Mouse (Mus musculus): ENCODE results near the gene Rps6kb1. TPM values are rescaled to one million over a fixed set of nuclear protein-coding genes. Genes with fewer than 3 reads are reported as not detected.

Rps6kb1 gene
- total and polyA plus RNA-seq, 3 experiments, result 45.2 to 110 (median 76.9) TPM

GRCm38 (mm10) chr11:86519751-86520150 is 24.9 kb downstream of the Rps6kb1 start:
- TF ChIP-seq IRF4 (IDR thresholded peaks at IDR 0.05; ENCODE audit: low read depth, low read length) (peak; percentile 90), MAX (IDR thresholded peaks at IDR 0.05; ENCODE audit: low read length) (no peak), E2F4 (IDR thresholded peaks at IDR 0.05; ENCODE audit: insufficient replicate concordance, low read depth, low read length) (no peak), EP300 (IDR thresholded peaks at IDR 0.05; ENCODE audit: low read length) (peak; percentile 88)
- DNase-seq (ENCODE audit: extremely low read depth), result peak; percentile 40

GRCm38 (mm10) chr11:86517229-86517628 is 27.4 kb downstream of the Rps6kb1 start:
- no peak for TF ChIP-seq PAX5 (IDR thresholded peaks at IDR 0.05; ENCODE audit: low read length)
- no peak for TF ChIP-seq SMC3 (IDR thresholded peaks at IDR 0.05; ENCODE audit: low read depth, low read length)
- TF ChIP-seq RCOR1 (conservative IDR thresholded peaks at IDR 0.05; ENCODE audit: low read depth, low read length), result no peak
- no peak for TF ChIP-seq MAZ (IDR thresholded peaks at IDR 0.05; ENCODE audit: low read depth, low read length)
- Histone ChIP-seq H3K9me3 (replicated peaks; ENCODE audit: low read length) (peaks cover 4% of the 10 kb centered on the region), H3K27me3 (replicated peaks) (no peaks in the 10 kb centered on the region), H3K9ac (ENCODE audit: insufficient read depth, low read depth) (no peak overlapping the region), H3K4me2 (ENCODE audit: insufficient read depth, low read depth, poor library complexity, severe bottlenecking) (no peak overlapping the region), H3K79me2 (replicated peaks; ENCODE audit: control insufficient read depth, extremely low read depth, insufficient read depth, poor library complexity, severe bottlenecking) (peaks cover 11% of the 10 kb centered on the region; the same call in 1 of the 2 replicates), H3K36me3 (replicated peaks in 1 of 2; ENCODE audit: control insufficient read depth in 1 of 2, insufficient read depth in 1 of 2, low read length in 1 of 2) (peaks cover 60 to 90% of the 10 kb centered on the region in 2 experiments), H3K27ac (ENCODE audit: insufficient read depth, low read depth) (no peak overlapping the region), H3K4me1 (ENCODE audit: control insufficient read depth in 1 of 2, insufficient read depth in 2 of 2) (peaks cover 7 to 18% of the 10 kb centered on the region in 2 experiments; a peak in 3 of 4 replicates), H3K4me3 (replicated peaks in 1 of 3; ENCODE audit: low read depth in 2 of 3, low read length in 2 of 3, poor library complexity in 1 of 3) (no peak overlapping the region)
- dilution Hi-C loops (cut with MboI; ENCODE audit: extremely low pct_ligation_motif_present, extremely low pct_unique_long_range_greater_than_20kb, low sequenced_read_pairs), result no loop called here
- in situ Hi-C loops (cut with MboI; ENCODE audit: low pct_ligation_motif_present, low pct_unique_long_range_greater_than_20kb, low sequenced_read_pairs), result no loop called here
- DNase-seq (ENCODE audit: extremely low read depth), result no peak

More at GRCm38 (mm10) chr11:86519751-86520150, 24.9 kb downstream of the Rps6kb1 start:
- in situ Hi-C loops (cut with MboI; ENCODE audit: low pct_ligation_motif_present, low pct_unique_long_range_greater_than_20kb, low sequenced_read_pairs) (no loop called here), dilution Hi-C loops (cut with MboI; ENCODE audit: extremely low pct_ligation_motif_present, extremely low pct_unique_long_range_greater_than_20kb, low sequenced_read_pairs) (no loop called here)
- Histone ChIP-seq H3K4me1 (ENCODE audit: control insufficient read depth in 1 of 2, insufficient read depth in 2 of 2) (peaks cover 7 to 18% of the 10 kb centered on the region in 2 experiments; a peak in 3 of 4 replicates), H3K27ac (ENCODE audit: insufficient read depth, low read depth) (peak overlapping the region; percentile 38; the same call in 1 of the 2 replicates), H3K4me3 (replicated peaks in 1 of 3; ENCODE audit: low read depth in 2 of 3, low read length in 2 of 3, poor library complexity in 1 of 3) (no peak overlapping the region), H3K36me3 (replicated peaks in 1 of 2; ENCODE audit: control insufficient read depth in 1 of 2, insufficient read depth in 1 of 2, low read length in 1 of 2) (peaks cover 60 to 89% of the 10 kb centered on the region in 2 experiments), H3K9me3 (replicated peaks; ENCODE audit: low read length) (peaks cover 4% of the 10 kb centered on the region), H3K9ac (ENCODE audit: insufficient read depth, low read depth) (no peak overlapping the region), H3K4me2 (ENCODE audit: insufficient read depth, low read depth, poor library complexity, severe bottlenecking) (peak overlapping the region; percentile 22; the same call in 1 of the 2 replicates), H3K27me3 (replicated peaks) (no peaks in the 10 kb centered on the region), H3K79me2 (replicated peaks; ENCODE audit: control insufficient read depth, extremely low read depth, insufficient read depth, poor library complexity, severe bottlenecking) (peaks cover 14% of the 10 kb centered on the region)

- Histone ChIP-seq H3K36me3 (replicated peaks in 1 of 2; ENCODE audit: control insufficient read depth in 1 of 2, insufficient read depth in 1 of 2, low read length in 1 of 2) (peaks cover 58 to 90% of the 10 kb centered on the region in 2 experiments), H3K79me2 (replicated peaks; ENCODE audit: control insufficient read depth, extremely low read depth, insufficient read depth, poor library complexity, severe bottlenecking) (peaks cover 10% of the 10 kb centered on the region; the same call in 1 of the 2 replicates), H3K27ac (ENCODE audit: insufficient read depth, low read depth) (no peak overlapping the region; the same call in 1 of the 2 replicates), H3K4me2 (ENCODE audit: insufficient read depth, low read depth, poor library complexity, severe bottlenecking) (no peak overlapping the region), H3K27me3 (replicated peaks) (no peaks in the 10 kb centered on the region), H3K9ac (ENCODE audit: insufficient read depth, low read depth) (no peak overlapping the region), H3K4me3 (replicated peaks in 1 of 3; ENCODE audit: low read depth in 2 of 3, low read length in 2 of 3, poor library complexity in 1 of 3) (no peak overlapping the region), H3K4me1 (ENCODE audit: control insufficient read depth in 1 of 2, insufficient read depth in 2 of 2) (peaks cover 7 to 15% of the 10 kb centered on the region in 2 experiments; a peak in 3 of 4 replicates), H3K9me3 (replicated peaks; ENCODE audit: low read length) (peaks cover 4% of the 10 kb centered on the region)
- no peak for DNase-seq (ENCODE audit: extremely low read depth)
- dilution Hi-C loops (cut with MboI; ENCODE audit: extremely low pct_ligation_motif_present, extremely low pct_unique_long_range_greater_than_20kb, low sequenced_read_pairs), result no loop called here
- TF ChIP-seq RAD21 (IDR thresholded peaks at IDR 0.05; ENCODE audit: low read depth, low read length) (no peak), IRF4 (IDR thresholded peaks at IDR 0.05; ENCODE audit: low read depth, low read length) (no peak), EP300 (IDR thresholded peaks at IDR 0.05; ENCODE audit: low read length) (no peak), ETS1 (conservative IDR thresholded peaks at IDR 0.05; ENCODE audit: low read depth, low read length) (no peak), NRF1 (IDR thresholded peaks at IDR 0.05; ENCODE audit: low read depth, low read length) (no peak), ZKSCAN1 (IDR thresholded peaks at IDR 0.05; ENCODE audit: borderline replicate concordance, low read depth, low read length) (no peak), JUN (IDR thresholded peaks at IDR 0.05; ENCODE audit: insufficient read depth, low read depth, low read length) (no peak), PAX5 (IDR thresholded peaks at IDR 0.05; ENCODE audit: low read length) (no peak), JUND (conservative IDR thresholded peaks at IDR 0.05; ENCODE audit: low read depth, low read length) (no peak), USF2 (conservative IDR thresholded peaks at IDR 0.05; ENCODE audit: low read depth, low read length) (no peak)
- in situ Hi-C loops (cut with MboI; ENCODE audit: low pct_ligation_motif_present, low pct_unique_long_range_greater_than_20kb, low sequenced_read_pairs), result no loop called here
Measured at GRCm38 (mm10) chr11:86516620-86517019, 28.0 kb downstream of the Rps6kb1 start.
